Mouse (Mus musculus) embryonic facial prominence, embryonic 10.5 days (tissue): ENCODE results near the gene Gjd3. TPM values are rescaled to one million over a fixed set of nuclear protein-coding genes. Genes with fewer than 3 reads are reported as not detected.

Experiments used
- DNase-seq: peaks from one replicate; pipeline ENCODE4 v3.0.0-alpha.2; 2017; ENCODE audit warnings: low spot score
- H3K27ac ChIP-seq: fragments of 300-500 bp; sonication (generic); replicated peaks from 2 replicates; pipeline ENCODE4 v1.5.1; 2016; ENCODE audit warnings: mild to moderate bottlenecking
- H3K27me3 ChIP-seq: fragments of 300-500 bp; sonication (generic); replicated peaks from 2 replicates; pipeline ENCODE4 v1.6.1; 2016; ENCODE audit warnings: low read depth, mild to moderate bottlenecking; ENCODE audit not compliant: poor library complexity, severe bottlenecking
- H3K36me3 ChIP-seq: fragments of 300-500 bp; sonication (generic); replicated peaks from 2 replicates; pipeline ENCODE4 v1.6.1; 2016; ENCODE audit warnings: mild to moderate bottlenecking, moderate library complexity
- H3K4me1 ChIP-seq: fragments of 300-500 bp; sonication (generic); 2 replicates; pipeline ENCODE4 v1.6.1; 2016
- H3K4me3 ChIP-seq: fragments of 300-500 bp; sonication (generic); 2 replicates; pipeline ENCODE4 v1.5.1; 2016; ENCODE audit warnings: mild to moderate bottlenecking, moderate library complexity
- H3K9me3 ChIP-seq: fragments of 300-500 bp; sonication (generic); 2 replicates; pipeline ENCODE4 v1.6.1; 2016; ENCODE audit warnings: mild to moderate bottlenecking
- WGBS: fragments of 180-500 bp; shearing (Covaris S2); methylation state at CpG from one replicate; pipeline ENCODE4 v1.1.7; 2016; 5-methylcytosine and 5-hydroxymethylcytosine counted together
- polyA plus RNA-seq: library from polyadenylated mRNA; unstranded; fragments of >200 nt; fragmentation: Nextera tagmentation; extraction: Ambion mirVana; gene quantifications from 2 replicates; pipeline ENCODE4 v1.2.1, GENCODE M21; 2016

Gjd3 gene
- polyA plus RNA-seq, 1 experiment from 2014 or later: not detected

- H3K9me3 ChIP-seq: no peaks in the 10 kb centered on the region
- peaks cover 9% of the 10 kb centered on the region; the same call in 1 of the 2 replicates for H3K27me3 ChIP-seq
- H3K36me3 ChIP-seq: peaks cover 40% of the 10 kb centered on the region
- WGBS: 5% methylated on average over 11 of the region's 11 CpGs
- peak overlapping the region; percentile 77 for H3K4me3 ChIP-seq
- peak overlapping the region; percentile 89 for H3K27ac ChIP-seq
- H3K4me1 ChIP-seq: peaks cover 100% of the 10 kb centered on the region
- DNase-seq: peak; percentile 60
Observed at GRCm38 (mm10) chr11:98965416-98966077, 17.3 kb downstream of the Gjd3 start.

DNA sequence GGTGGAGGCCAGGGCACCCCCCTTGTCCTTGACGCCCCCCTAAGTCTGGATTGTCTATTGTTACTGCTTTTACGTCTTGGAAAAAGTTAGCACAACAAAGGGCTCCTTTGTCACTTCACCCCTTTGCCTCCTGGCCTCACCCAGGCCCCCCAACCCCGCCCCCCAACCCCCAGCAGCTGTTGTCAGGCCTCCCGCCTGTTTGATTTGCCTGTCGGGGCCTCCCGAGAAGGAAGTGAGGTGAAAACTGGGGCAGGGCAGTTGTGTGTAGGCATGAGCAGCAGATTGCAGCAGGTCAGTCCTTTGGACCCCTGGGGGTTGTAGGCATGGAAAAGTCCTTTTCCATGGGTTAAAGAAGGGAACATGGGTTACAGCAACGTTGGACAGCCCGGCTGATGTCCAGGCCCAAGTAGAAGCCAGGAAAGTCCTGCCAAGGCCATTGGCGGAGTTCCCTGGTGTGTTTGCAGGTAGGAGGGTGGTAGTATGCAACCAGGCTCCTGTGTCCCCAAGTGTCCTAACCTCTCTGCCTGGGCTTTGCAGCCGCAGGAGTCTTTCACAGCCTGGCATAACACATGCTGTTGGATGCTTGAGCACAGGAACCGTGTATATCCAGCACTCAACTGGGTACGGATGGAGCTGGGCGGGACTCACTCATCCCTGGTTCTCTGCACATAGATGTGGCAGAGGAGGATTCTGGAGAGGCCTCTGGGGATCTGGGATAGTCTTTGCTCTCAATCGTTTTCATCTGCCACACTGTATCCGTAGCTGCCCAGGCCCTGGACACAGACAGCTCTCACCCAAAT is 18.0 kb downstream of the Gjd3 start:
- H3K36me3 ChIP-seq: peaks cover 33% of the 10 kb centered on the region
- H3K4me1 ChIP-seq: peaks cover 100% of the 10 kb centered on the region
- H3K27ac ChIP-seq: peak overlapping the region; percentile 89
- no peaks in the 10 kb centered on the region for H3K9me3 ChIP-seq
- peaks cover 9% of the 10 kb centered on the region; the same call in 1 of the 2 replicates for H3K27me3 ChIP-seq
- peak; percentile 71 for DNase-seq
- WGBS: 13% methylated on average over 15 of the region's 15 CpGs
- H3K4me3 ChIP-seq: peak overlapping the region; percentile 77

GRCm38 (mm10) chr11:98964201-98964615 is 18.6 kb downstream of the Gjd3 start:
- peaks cover 28% of the 10 kb centered on the region for H3K36me3 ChIP-seq
- H3K27ac ChIP-seq: peak overlapping the region; percentile 89
- H3K4me3 ChIP-seq: peak overlapping the region; percentile 77
- 14% methylated on average over 6 of the region's 6 CpGs for WGBS
- no peaks in the 10 kb centered on the region for H3K9me3 ChIP-seq
- peaks cover 100% of the 10 kb centered on the region for H3K4me1 ChIP-seq
- no peak for DNase-seq
- peaks cover 9% of the 10 kb centered on the region; the same call in 1 of the 2 replicates for H3K27me3 ChIP-seq

DNA sequence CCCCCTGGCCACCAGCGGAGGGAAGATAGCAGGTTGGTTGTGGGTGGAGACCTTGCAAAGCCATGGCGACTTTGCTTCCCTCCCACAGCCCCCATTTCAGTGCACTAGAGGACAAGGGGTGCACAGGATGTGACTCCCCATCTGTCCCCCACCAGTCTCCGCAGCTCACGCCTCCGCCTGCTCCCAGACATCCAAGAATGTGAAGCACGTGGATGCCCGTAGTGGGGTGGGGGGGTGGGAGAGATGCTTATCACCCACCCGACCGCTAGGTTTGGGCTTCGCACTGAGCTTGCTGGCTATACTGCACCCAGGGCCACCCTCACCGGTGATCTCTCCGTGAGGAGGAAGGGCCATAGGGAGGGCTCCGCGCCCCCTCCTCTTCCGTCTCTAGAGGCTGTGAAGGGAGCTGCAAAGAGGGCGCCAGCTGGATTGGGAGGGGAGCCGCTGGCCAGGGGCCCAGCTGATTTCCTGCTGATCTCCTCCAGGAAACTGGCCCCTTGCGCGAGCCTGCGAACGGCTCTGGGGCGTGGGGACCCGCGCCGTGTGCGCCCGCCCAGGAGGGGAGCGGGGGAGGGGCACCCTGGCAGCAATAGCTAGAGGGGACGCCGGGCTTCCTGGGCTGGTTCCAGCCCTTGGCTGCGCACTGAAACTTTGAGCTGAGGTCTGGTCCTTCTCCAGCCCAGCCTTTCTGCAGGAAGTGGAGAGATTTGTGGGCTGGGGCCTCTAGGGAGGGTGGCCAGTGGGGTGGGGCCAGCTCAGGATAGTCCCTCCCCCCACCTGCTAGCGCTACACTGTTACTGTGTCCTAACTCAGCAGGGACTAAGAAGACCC is 19.4 kb downstream of the Gjd3 start:
- peaks cover 28% of the 10 kb centered on the region for H3K36me3 ChIP-seq
- WGBS: under 1% methylated on average over 32 of the region's 32 CpGs
- peak overlapping the region; percentile 77 for H3K4me3 ChIP-seq
- H3K9me3 ChIP-seq: no peaks in the 10 kb centered on the region
- peak overlapping the region; percentile 89 for H3K27ac ChIP-seq
- peaks cover 9% of the 10 kb centered on the region; the same call in 1 of the 2 replicates for H3K27me3 ChIP-seq
- DNase-seq: peak; percentile 75
- peaks cover 99% of the 10 kb centered on the region for H3K4me1 ChIP-seq

DNA sequence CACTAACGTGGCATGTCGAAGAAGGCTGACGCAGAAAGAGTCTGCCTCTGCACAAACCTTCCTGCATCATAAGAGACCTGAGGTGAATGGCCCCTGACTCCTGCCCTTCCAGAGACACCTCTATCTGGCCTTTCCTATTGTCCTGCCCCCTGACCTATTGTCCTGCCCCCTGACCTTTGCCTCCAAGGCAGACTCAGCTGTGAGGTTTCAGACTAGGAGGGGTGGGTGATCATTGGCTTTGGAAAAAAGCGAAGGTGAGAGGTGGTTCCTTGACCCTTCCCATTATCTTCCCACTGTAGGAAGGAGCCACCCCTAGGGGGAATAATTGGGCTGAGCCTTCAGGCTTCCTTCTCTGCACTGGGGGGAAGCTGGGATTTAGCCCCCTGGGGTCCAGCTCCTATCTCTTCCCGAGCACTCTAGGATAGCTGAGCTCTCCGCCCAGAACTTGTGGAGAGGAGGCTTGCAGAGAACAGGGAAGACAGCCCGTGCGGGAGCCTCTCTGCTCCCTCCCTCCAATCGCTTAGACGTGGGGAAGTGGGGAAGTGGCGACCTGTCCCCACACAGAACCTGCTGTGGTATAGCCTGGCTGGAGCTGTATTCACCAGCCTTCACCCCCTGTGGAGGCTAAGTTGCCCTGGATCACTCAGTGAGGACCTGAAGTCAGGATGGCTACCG is 20.3 kb downstream of the Gjd3 start:
- peak overlapping the region; percentile 89 for H3K27ac ChIP-seq
- H3K4me1 ChIP-seq: peaks cover 90% of the 10 kb centered on the region

GRCm38 (mm10) chr11:98961766-98962165 is 21.1 kb downstream of the Gjd3 start:
- Histone ChIP-seq H3K27ac (peak overlapping the region; percentile 88), H3K4me1 (peaks cover 82% of the 10 kb centered on the region), H3K36me3 (peaks cover 28% of the 10 kb centered on the region), H3K27me3 (peaks cover 9% of the 10 kb centered on the region; the same call in 1 of the 2 replicates), H3K4me3 (peak overlapping the region; percentile 77), H3K9me3 (no peaks in the 10 kb centered on the region)
- DNase-seq: peak; percentile 24
- 8% methylated on average over 8 of the region's 8 CpGs for WGBS

More for the DNA sequence above, 20.3 kb downstream of the Gjd3 start:
- peak; percentile 35 for DNase-seq
- H3K4me3 ChIP-seq: peak overlapping the region; percentile 77
- H3K27me3 ChIP-seq: peaks cover 9% of the 10 kb centered on the region; the same call in 1 of the 2 replicates
- 2% methylated on average over 12 of the region's 12 CpGs for WGBS
- H3K9me3 ChIP-seq: no peaks in the 10 kb centered on the region
- H3K36me3 ChIP-seq: peaks cover 28% of the 10 kb centered on the region

GRCm38 (mm10) chr11:98961051-98961592 is 21.7 kb downstream of the Gjd3 start:
- 5% methylated on average over 18 of the region's 18 CpGs for WGBS
- peak; percentile 22 for DNase-seq
- H3K27ac ChIP-seq: peak overlapping the region; percentile 88

DNA sequence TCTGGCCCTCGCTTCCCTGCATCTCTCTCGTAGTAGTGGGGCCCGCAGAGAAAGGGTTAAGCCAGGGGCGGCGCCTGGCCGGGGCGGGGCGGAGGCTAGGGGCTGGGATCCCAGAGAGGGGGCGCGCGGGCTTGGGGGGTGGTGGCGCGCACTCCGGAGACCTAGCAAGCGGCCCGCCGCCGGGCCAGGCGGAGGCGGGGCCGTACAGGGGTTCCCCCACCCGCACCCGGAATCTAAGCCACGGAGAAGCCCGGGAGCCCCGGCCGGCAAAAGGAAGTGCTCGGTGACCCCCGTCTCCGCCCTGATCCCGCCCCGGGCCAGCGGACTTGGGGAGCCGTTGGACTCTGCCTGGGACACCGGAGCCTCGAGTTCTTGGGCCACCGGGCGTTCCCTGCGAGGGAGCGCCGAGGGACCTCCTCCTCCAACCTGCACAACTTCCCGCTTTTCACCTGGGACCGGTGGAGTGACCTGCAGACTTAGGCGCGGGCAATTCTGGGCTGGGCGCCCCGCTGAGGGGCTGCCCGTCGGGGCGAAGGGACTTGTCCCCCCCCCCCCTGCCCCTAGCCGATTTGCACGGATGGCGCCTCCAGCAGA is 22.4 kb downstream of the Gjd3 start:
- Histone ChIP-seq H3K27ac (peak overlapping the region; percentile 88), H3K27me3 (peaks cover 9% of the 10 kb centered on the region; the same call in 1 of the 2 replicates)

More at GRCm38 (mm10) chr11:98961051-98961592, 21.7 kb downstream of the Gjd3 start:
- Histone ChIP-seq H3K4me3 (peak overlapping the region; percentile 77), H3K4me1 (peaks cover 79% of the 10 kb centered on the region), H3K36me3 (peaks cover 28% of the 10 kb centered on the region), H3K27me3 (peaks cover 9% of the 10 kb centered on the region; the same call in 1 of the 2 replicates), H3K9me3 (no peaks in the 10 kb centered on the region)

DNA sequence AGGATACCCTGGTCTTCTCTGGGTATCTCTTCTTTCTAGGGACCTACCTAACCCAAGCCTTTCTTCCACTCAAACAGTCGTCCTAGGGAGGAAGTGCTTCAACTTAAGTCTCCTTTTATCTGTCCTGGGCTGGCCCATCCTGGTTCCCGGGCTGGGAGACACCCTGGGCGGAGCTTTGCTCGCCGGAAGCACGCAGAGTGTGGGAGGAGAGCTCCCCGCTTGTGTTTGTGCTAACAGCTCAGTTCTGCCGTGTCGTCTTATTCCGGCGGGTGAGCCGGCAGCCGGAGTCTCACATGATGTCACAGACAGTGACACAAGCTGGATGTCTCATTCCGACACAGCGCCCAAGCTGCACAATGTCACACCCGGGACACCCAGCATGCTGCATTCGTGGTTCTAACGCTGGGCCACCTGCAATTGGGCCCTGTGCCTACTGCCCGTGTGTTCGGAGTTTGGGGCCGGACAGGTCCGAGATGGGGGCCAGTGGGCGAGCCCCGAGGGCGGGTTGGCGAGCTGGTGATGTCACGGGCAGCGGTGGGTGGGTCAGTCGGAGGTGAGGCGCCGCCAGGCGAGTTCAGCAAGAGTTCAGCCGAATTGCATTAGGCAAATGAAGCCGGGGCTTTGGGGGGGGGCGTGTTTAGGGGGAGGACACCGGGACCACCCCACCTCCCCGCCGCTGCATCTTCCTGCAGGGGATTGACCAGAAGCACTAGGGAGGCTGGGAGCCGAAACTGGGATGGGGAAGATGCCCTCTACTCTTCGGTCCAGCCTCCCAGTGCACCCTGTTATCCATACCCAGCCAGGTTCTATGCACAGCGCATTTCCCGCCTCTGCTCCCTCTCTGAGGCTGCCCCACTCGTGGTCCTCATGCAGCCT is 23.1 kb downstream of the Gjd3 start:
- H3K9me3 ChIP-seq: no peaks in the 10 kb centered on the region
- WGBS: under 1% methylated on average over 43 of the region's 43 CpGs
- peaks cover 9% of the 10 kb centered on the region; the same call in 1 of the 2 replicates for H3K27me3 ChIP-seq
- DNase-seq: peak; percentile 73
- peak overlapping the region; percentile 77 for H3K4me3 ChIP-seq
- H3K27ac ChIP-seq: peak overlapping the region; percentile 88
- peaks cover 79% of the 10 kb centered on the region for H3K4me1 ChIP-seq
- H3K36me3 ChIP-seq: peaks cover 29% of the 10 kb centered on the region

More for the DNA sequence above, 22.4 kb downstream of the Gjd3 start:
- Histone ChIP-seq H3K4me3 (peak overlapping the region; percentile 77), H3K36me3 (peaks cover 29% of the 10 kb centered on the region), H3K4me1 (peaks cover 79% of the 10 kb centered on the region), H3K9me3 (no peaks in the 10 kb centered on the region)
- DNase-seq: peak; percentile 89
- under 1% methylated on average over 53 of the region's 53 CpGs for WGBS

GRCm38 (mm10) chr11:98956340-98956739 is 26.5 kb downstream of the Gjd3 start:
- peaks cover 46% of the 10 kb centered on the region for H3K36me3 ChIP-seq
- no peak overlapping the region for H3K27ac ChIP-seq
- 83% methylated on average over 10 of the region's 10 CpGs for WGBS
- no peak overlapping the region for H3K4me3 ChIP-seq
- peaks cover 72% of the 10 kb centered on the region for H3K4me1 ChIP-seq
- no peaks in the 10 kb centered on the region for H3K9me3 ChIP-seq
- DNase-seq: no peak
- H3K27me3 ChIP-seq: peaks cover 1% of the 10 kb centered on the region; the same call in 1 of the 2 replicates
